Mouse (Mus musculus) kidney, postnatal 0 days (tissue): ENCODE data around the gene Tulp4. TPM values are rescaled to one million over a fixed set of nuclear protein-coding genes. Genes with fewer than 3 reads are reported as not detected.

Experiments used
- ATAC-seq: fragments of 200-750 bp; cut with Nextera tagmentation; replicated peaks from 2 replicates; pipeline ENCODE4 v1.8.0; 2017; ENCODE audit warnings: low read depth, moderate number of reproducible peaks, moderate TSS enrichment, moderate library complexity; ENCODE audit not compliant: low FRiP score
- DNase-seq: peaks from one replicate; pipeline ENCODE4 v3.0.0-alpha.2; 2016; ENCODE audit warnings: low spot score
- H3K27ac ChIP-seq: fragments of 300-500 bp; sonication (generic); 2 replicates; pipeline ENCODE4 v1.5.1; 2014; ENCODE audit warnings: mild to moderate bottlenecking
- H3K27me3 ChIP-seq: fragments of 300-500 bp; sonication (generic); 2 replicates; pipeline ENCODE4 v1.6.1; 2014; ENCODE audit warnings: low read length, mixed read lengths; ENCODE audit not compliant: insufficient read depth
- H3K36me3 ChIP-seq: fragments of 300-500 bp; sonication (generic); 2 replicates; pipeline ENCODE4 v1.6.1; 2014; ENCODE audit warnings: low read length, mixed read lengths; ENCODE audit not compliant: insufficient read depth
- H3K4me1 ChIP-seq: fragments of 300-500 bp; sonication (generic); replicated peaks from 2 replicates; pipeline ENCODE4 v1.6.1; 2014; ENCODE audit warnings: antibody characterized with exemption, low read length, mixed read lengths; ENCODE audit not compliant: insufficient read depth
- H3K4me2 ChIP-seq: fragments of 300-500 bp; sonication (generic); 2 replicates; pipeline ENCODE4 v1.6.1; 2014; ENCODE audit warnings: mild to moderate bottlenecking, low read length, moderate library complexity, mixed read lengths
- H3K4me3 ChIP-seq: fragments of 300-500 bp; sonication (generic); replicated peaks from 2 replicates; pipeline ENCODE4 v1.5.1; 2014; ENCODE audit warnings: low read depth, low read length
- H3K9ac ChIP-seq: fragments of 300-500 bp; sonication (generic); 2 replicates; pipeline ENCODE4 v1.6.1; 2014; ENCODE audit warnings: low read depth, low read length
- H3K9me3 ChIP-seq: fragments of 300-500 bp; sonication (generic); replicated peaks from 2 replicates; pipeline ENCODE4 v1.6.1; 2016; ENCODE audit warnings: low read length, inconsistent platforms, mixed read lengths
- CTCF ChIP-seq: IDR thresholded peaks from 2 replicates; pipeline ENCODE4 v1.5.1; 2016; ENCODE audit warnings: antibody characterized with exemption, low read depth, mild to moderate bottlenecking, moderate library complexity
- WGBS: fragments of 180-500 bp; shearing (Covaris S2); extraction: QIAGEN DNeasy Blood & Tissue Kit; methylation state at CpG from one replicate; pipeline ENCODE4 v1.1.7; 2014; 5-methylcytosine and 5-hydroxymethylcytosine counted together
- polyA plus RNA-seq: library from polyadenylated mRNA; unstranded; fragments of >200 nt; fragmentation: Nextera tagmentation; extraction: Ambion mirVana; gene quantifications from 2 replicates; pipeline ENCODE4 v1.2.1, GENCODE M21; 2015

The Tulp4 gene
- polyA plus RNA-seq, 1 experiment from 2014 or later, result 57.3 TPM

GRCm38 (mm10) chr17:6187183-6187582, 80.9 kb downstream of the Tulp4 start:
- Histone ChIP-seq H3K4me3 (no peak overlapping the region), H3K36me3 (peaks cover 11% of the 10 kb centered on the region; the same call in 1 of the 2 replicates), H3K9ac (no peak overlapping the region), H3K9me3 (no peaks in the 10 kb centered on the region), H3K4me1 (no peaks in the 10 kb centered on the region), H3K27ac (no peak overlapping the region), H3K4me2 (no peak overlapping the region), H3K27me3 (no peaks in the 10 kb centered on the region)
- TF ChIP-seq CTCF, result no peak
- 94% methylated on average over 8 of the region's 8 CpGs for WGBS
- DNase-seq (no peak), ATAC-seq (no peak)

GRCm38 (mm10) chr17:6189207-6189606, 83.0 kb downstream of the Tulp4 start:
- Histone ChIP-seq H3K4me1 (no peaks in the 10 kb centered on the region), H3K36me3 (peaks cover 11% of the 10 kb centered on the region; the same call in 1 of the 2 replicates), H3K4me3 (no peak overlapping the region), H3K27ac (no peak overlapping the region), H3K9me3 (no peaks in the 10 kb centered on the region), H3K4me2 (no peak overlapping the region), H3K9ac (no peak overlapping the region), H3K27me3 (no peaks in the 10 kb centered on the region)
- WGBS, result 76% methylated on average over 5 of the region's 5 CpGs
- no peak for DNase-seq
- no peak for TF ChIP-seq CTCF
- no peak for ATAC-seq

- Histone ChIP-seq H3K4me2 (no peak overlapping the region), H3K36me3 (peaks cover 1% of the 10 kb centered on the region; the same call in 1 of the 2 replicates), H3K27ac (no peak overlapping the region), H3K27me3 (no peaks in the 10 kb centered on the region), H3K4me3 (no peak overlapping the region), H3K9me3 (no peaks in the 10 kb centered on the region), H3K9ac (no peak overlapping the region), H3K4me1 (no peaks in the 10 kb centered on the region)
- ATAC-seq (no peak), DNase-seq (no peak)
- 77% methylated on average over 6 of the region's 6 CpGs for WGBS
- TF ChIP-seq CTCF, result no peak
Observed at GRCm38 (mm10) chr17:6192275-6192674, 86.0 kb downstream of the Tulp4 start.

- no peaks in the 10 kb centered on the region for H3K36me3 ChIP-seq
- H3K27me3 ChIP-seq, result no peaks in the 10 kb centered on the region
- ATAC-seq (no peak), DNase-seq (no peak)
- H3K27ac ChIP-seq, result no peak overlapping the region
- H3K4me2 ChIP-seq, result no peak overlapping the region
- H3K4me3 ChIP-seq, result no peak overlapping the region
- H3K4me1 ChIP-seq, result no peaks in the 10 kb centered on the region
- H3K9ac ChIP-seq, result no peak overlapping the region
- no peak for TF ChIP-seq CTCF
- 90% methylated on average over 1 of the region's 1 CpGs for WGBS
- H3K9me3 ChIP-seq, result no peaks in the 10 kb centered on the region
Observed at GRCm38 (mm10) chr17:6195390-6195789, 89.2 kb downstream of the Tulp4 start.

GRCm38 (mm10) chr17:6197491-6197890, 91.3 kb downstream of the Tulp4 start:
- ATAC-seq, result no peak
- Histone ChIP-seq H3K4me2 (no peak overlapping the region), H3K4me1 (no peaks in the 10 kb centered on the region), H3K36me3 (0 out of 2 replicates have a peak, but pooled peaks cover 10% of the 10 kb centered on the region), H3K4me3 (no peak overlapping the region), H3K9ac (no peak overlapping the region), H3K27ac (no peak overlapping the region), H3K9me3 (no peaks in the 10 kb centered on the region), H3K27me3 (no peaks in the 10 kb centered on the region)
- 69% methylated on average over 7 of the region's 7 CpGs for WGBS
- no peak for TF ChIP-seq CTCF
- DNase-seq, result no peak

- no peak for ATAC-seq
- Histone ChIP-seq H3K4me1 (no peaks in the 10 kb centered on the region), H3K36me3 (0 out of 2 replicates have a peak, but pooled peaks cover 10% of the 10 kb centered on the region), H3K4me2 (no peak overlapping the region), H3K27ac (no peak overlapping the region), H3K9me3 (no peaks in the 10 kb centered on the region), H3K9ac (no peak overlapping the region), H3K4me3 (no peak overlapping the region), H3K27me3 (no peaks in the 10 kb centered on the region)
- WGBS, result 73% methylated on average over 6 of the region's 6 CpGs
- TF ChIP-seq CTCF, result no peak
- DNase-seq, result no peak
Observed at GRCm38 (mm10) chr17:6198670-6199069, 92.4 kb downstream of the Tulp4 start.

- no peak for TF ChIP-seq CTCF
- Histone ChIP-seq H3K27ac (no peak overlapping the region), H3K36me3 (0 out of 2 replicates have a peak, but pooled peaks cover 10% of the 10 kb centered on the region), H3K9ac (no peak overlapping the region), H3K27me3 (no peaks in the 10 kb centered on the region), H3K9me3 (no peaks in the 10 kb centered on the region), H3K4me1 (no peaks in the 10 kb centered on the region), H3K4me2 (no peak overlapping the region), H3K4me3 (no peak overlapping the region)
- DNase-seq (peak; percentile 65), ATAC-seq (no peak)
- WGBS, result 40% methylated on average over 4 of the region's 4 CpGs
Observed at GRCm38 (mm10) chr17:6199166-6199565, 92.9 kb downstream of the Tulp4 start.
